Mouse (Mus musculus) lung, embryonic 14.5 days (tissue): ENCODE measurements around the gene Hilpda. TPM values are rescaled to one million over a fixed set of nuclear protein-coding genes. Genes with fewer than 3 reads are reported as not detected.

ENCODE experiments used
- ATAC-seq: fragments of 200-750 bp; cut with Nextera tagmentation; 2 replicates; pipeline ENCODE4 v1.8.0; 2017; ENCODE audit warnings: mild to moderate bottlenecking, moderate TSS enrichment, moderate library complexity; ENCODE audit not compliant: insufficient read depth
- DNase-seq: peaks from one replicate; pipeline ENCODE4 v3.0.0-alpha.2; 2015
- H3K27ac ChIP-seq: fragments of 300-500 bp; sonication (generic); 2 replicates; pipeline ENCODE4 v1.5.1; 2014; ENCODE audit warnings: low read depth, mild to moderate bottlenecking, moderate library complexity
- H3K27me3 ChIP-seq: fragments of 300-500 bp; sonication (generic); 2 replicates; pipeline ENCODE4 v1.6.1; 2014; ENCODE audit warnings: low read length, control low read depth; ENCODE audit not compliant: insufficient read depth
- H3K36me3 ChIP-seq: fragments of 300-500 bp; sonication (generic); 2 replicates; pipeline ENCODE4 v1.6.1; 2014; ENCODE audit warnings: control low read depth; ENCODE audit not compliant: insufficient read depth
- H3K4me1 ChIP-seq: fragments of 300-500 bp; sonication (generic); 2 replicates; pipeline ENCODE4 v1.6.1; 2014; ENCODE audit warnings: antibody characterized with exemption, control low read depth; ENCODE audit not compliant: insufficient read depth
- H3K4me2 ChIP-seq: fragments of 300-500 bp; sonication (generic); 2 replicates; pipeline ENCODE4 v1.6.1; 2014; ENCODE audit warnings: mild to moderate bottlenecking
- H3K4me3 ChIP-seq: fragments of 300-500 bp; sonication (generic); 2 replicates; pipeline ENCODE4 v1.5.1; 2014; ENCODE audit warnings: low read depth, low read length
- H3K9ac ChIP-seq: fragments of 300-500 bp; sonication (generic); 2 replicates; pipeline ENCODE4 v1.6.1; 2014
- H3K9me3 ChIP-seq: fragments of 300-500 bp; sonication (generic); 2 replicates; pipeline ENCODE4 v1.6.1; 2016; ENCODE audit warnings: low read depth, low read length, control low read depth
- CTCF ChIP-seq: IDR thresholded peaks from 2 replicates; pipeline ENCODE4 v1.5.1; 2016; ENCODE audit warnings: antibody characterized with exemption, low read depth
- WGBS: fragments of 180-500 bp; shearing (Covaris S2); extraction: QIAGEN DNeasy Blood & Tissue Kit; methylation state at CpG from one replicate; pipeline ENCODE4 v1.1.7; 2014; 5-methylcytosine and 5-hydroxymethylcytosine counted together
- polyA plus RNA-seq: library from polyadenylated mRNA; unstranded; fragments of >200 nt; fragmentation: Nextera tagmentation; extraction: Ambion mirVana; gene quantifications from 2 replicates; pipeline ENCODE4 v1.2.1, GENCODE M21; 2014

Gene Hilpda
- polyA plus RNA-seq, result 40.4 and 40.5 TPM in 2 replicates

GRCm38 (mm10) chr6:29272312-29273072 is at the start of gene Hilpda:
Hilpda (plus strand) TSS chr6:29272488.
- TF ChIP-seq CTCF, result no peak
- Histone ChIP-seq H3K4me3 (peak within 1 kb of the TSS; percentile 67), H3K27me3 (0 out of 2 replicates have a peak, but pooled peaks cover 3% of the 10 kb centered on the region), H3K9me3 (no peaks in the 10 kb centered on the region), H3K36me3 (peaks cover 15% of the 10 kb centered on the region; the same call in 1 of the 2 replicates), H3K4me2 (peak within 1 kb of the TSS; percentile 67), H3K4me1 (peaks cover 8% of the 10 kb centered on the region; the same call in 1 of the 2 replicates), H3K9ac (peak within 1 kb of the TSS; percentile 84), H3K27ac (peak within 1 kb of the TSS; percentile 88)
- ATAC-seq (peak; percentile 99), DNase-seq (peak; percentile 99)
- under 1% methylated on average over 46 of the region's 46 CpGs for WGBS

DNA sequence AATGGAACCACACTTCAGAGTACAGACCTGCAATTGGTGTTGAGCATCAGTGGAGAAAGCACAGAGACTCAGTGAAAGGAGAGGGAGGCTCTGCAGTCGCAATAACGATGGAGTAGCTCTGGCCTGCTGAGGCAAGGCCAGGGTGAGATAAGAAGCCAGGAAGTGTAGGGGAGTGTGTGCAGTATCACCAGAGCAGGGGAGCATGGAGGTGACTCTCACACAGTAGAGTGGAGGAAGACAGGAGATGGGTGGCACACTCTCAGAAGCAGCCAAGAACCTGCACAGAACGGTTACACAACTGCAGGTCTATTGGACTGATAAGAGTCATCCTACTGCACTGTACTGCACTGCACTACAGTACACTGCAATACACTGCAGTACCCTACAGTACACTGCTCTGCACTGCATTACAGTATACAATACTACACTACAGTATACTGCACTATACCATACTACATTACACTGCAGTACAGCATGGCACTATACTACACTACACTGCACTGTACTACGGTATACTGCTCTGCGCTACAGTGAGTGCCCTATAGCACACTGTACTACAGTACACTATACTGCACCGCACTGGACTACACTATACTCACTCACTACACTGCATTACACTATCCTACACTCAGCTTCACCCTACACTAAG is 42.9 kb upstream of the Hilpda start:
- Histone ChIP-seq H3K27me3 (no peaks in the 10 kb centered on the region), H3K4me3 (no peak overlapping the region), H3K9me3 (no peaks in the 10 kb centered on the region), H3K9ac (no peak overlapping the region), H3K36me3 (no peaks in the 10 kb centered on the region), H3K4me2 (no peak overlapping the region), H3K27ac (no peak overlapping the region), H3K4me1 (no peaks in the 10 kb centered on the region)
- ATAC-seq (0 out of 2 replicates have a peak, but pooled peaks have one; percentile 28), DNase-seq (no peak)
- 74% methylated on average over 6 of the region's 6 CpGs for WGBS
- no peak for TF ChIP-seq CTCF

- Histone ChIP-seq H3K9ac (no peak overlapping the region), H3K4me3 (no peak overlapping the region), H3K4me2 (no peak overlapping the region), H3K36me3 (no peaks in the 10 kb centered on the region), H3K9me3 (no peaks in the 10 kb centered on the region), H3K27ac (no peak overlapping the region), H3K4me1 (no peaks in the 10 kb centered on the region), H3K27me3 (no peaks in the 10 kb centered on the region)
- no peak for TF ChIP-seq CTCF
- DNase-seq (no peak), ATAC-seq (no peak)
- WGBS, result 63% methylated on average over 6 of the region's 6 CpGs
These were observed 41.9 kb upstream of the Hilpda start for GRCm38 (mm10) chr6:29230386-29230785.

DNA sequence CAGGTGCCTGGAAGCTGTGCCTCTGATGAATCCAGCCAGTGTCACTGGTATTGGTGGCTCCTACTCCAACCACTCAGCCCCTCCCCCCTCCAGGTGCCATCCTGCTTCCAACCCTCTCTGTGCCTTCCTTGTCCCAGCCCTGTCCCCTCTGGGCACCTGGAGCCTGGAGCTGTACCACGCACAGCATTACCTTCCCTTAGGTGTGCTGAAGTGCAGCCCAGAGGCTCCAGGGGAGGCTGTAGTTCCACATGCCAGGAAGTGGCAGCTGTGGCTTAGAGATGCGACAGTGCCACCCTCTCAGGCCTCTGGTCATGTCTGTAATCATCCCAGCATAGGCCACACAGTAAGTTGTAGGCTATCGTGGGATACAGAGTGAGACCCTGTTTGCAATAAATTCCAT is 40.5 kb upstream of the Hilpda start:
- H3K4me3 ChIP-seq, result no peak overlapping the region
- ATAC-seq (no peak), DNase-seq (no peak)
- WGBS, result 74% methylated on average over 3 of the region's 3 CpGs
- no peaks in the 10 kb centered on the region for H3K36me3 ChIP-seq
- no peak for TF ChIP-seq CTCF
- no peak overlapping the region for H3K4me2 ChIP-seq
- no peaks in the 10 kb centered on the region for H3K9me3 ChIP-seq
- no peak overlapping the region for H3K9ac ChIP-seq
- no peaks in the 10 kb centered on the region for H3K27me3 ChIP-seq
- H3K27ac ChIP-seq, result no peak overlapping the region
- H3K4me1 ChIP-seq, result no peaks in the 10 kb centered on the region

GRCm38 (mm10) chr6:29232321-29232720 is 40.0 kb upstream of the Hilpda start:
- no peak for TF ChIP-seq CTCF
- DNase-seq (no peak), ATAC-seq (no peak)
- H3K4me3 ChIP-seq, result no peak overlapping the region
- H3K27ac ChIP-seq, result no peak overlapping the region
- H3K9ac ChIP-seq, result no peak overlapping the region
- H3K4me2 ChIP-seq, result no peak overlapping the region
- H3K4me1 ChIP-seq, result no peaks in the 10 kb centered on the region
- WGBS, result 63% methylated on average over 6 of the region's 6 CpGs
- H3K27me3 ChIP-seq, result no peaks in the 10 kb centered on the region
- no peaks in the 10 kb centered on the region for H3K9me3 ChIP-seq
- no peaks in the 10 kb centered on the region for H3K36me3 ChIP-seq

- 69% methylated on average over 3 of the region's 3 CpGs for WGBS
- H3K4me2 ChIP-seq, result no peak overlapping the region
- H3K36me3 ChIP-seq, result no peaks in the 10 kb centered on the region
- TF ChIP-seq CTCF, result no peak
- ATAC-seq (no peak), DNase-seq (no peak)
- no peak overlapping the region for H3K9ac ChIP-seq
- no peaks in the 10 kb centered on the region for H3K9me3 ChIP-seq
- no peak overlapping the region for H3K27ac ChIP-seq
- no peak overlapping the region for H3K4me3 ChIP-seq
- no peaks in the 10 kb centered on the region for H3K27me3 ChIP-seq
- no peaks in the 10 kb centered on the region for H3K4me1 ChIP-seq
These were observed 38.6 kb upstream of the Hilpda start for GRCm38 (mm10) chr6:29233710-29234109.

GRCm38 (mm10) chr6:29234272-29234671 is 38.0 kb upstream of the Hilpda start:
- WGBS, result 39% methylated on average over 8 of the region's 8 CpGs
- Histone ChIP-seq H3K4me1 (no peaks in the 10 kb centered on the region), H3K4me3 (no peak overlapping the region), H3K27me3 (no peaks in the 10 kb centered on the region), H3K27ac (no peak overlapping the region), H3K9me3 (no peaks in the 10 kb centered on the region), H3K4me2 (no peak overlapping the region), H3K36me3 (no peaks in the 10 kb centered on the region), H3K9ac (no peak overlapping the region)
- TF ChIP-seq CTCF, result peak; percentile 69
- DNase-seq, result peak; percentile 48
- no peak for ATAC-seq
